In genomic region chr17:28514555-28514954, GRCm38 (mm10) we compare ENCODE assay signal across 28 mouse cellular contexts. TPM values are rescaled to one million over a fixed set of nuclear protein-coding genes. Genes with fewer than 3 reads are reported as not detected.
DNase-seq lines count a peak whose midpoint lies in the region; ATAC-seq and TF ChIP-seq lines count a peak whose summit lies in the region.
"Had no signal": no experiment of that assay in that cellular context is flagged by ENCODE, and none has a peak within 500 bp of the region (broad histone marks: within the 10 kb centered on the region; RNA-seq: fewer than 3 reads in every experiment).

No protein-coding gene starts in this region.

- intact Hi-C loops in heart, adult 2 months (cut with DNase I), result no loop called here
- intact Hi-C loops in heart, postnatal 25 days (cut with DNase I), result no loop called here

- no peak for ATAC-seq in midbrain, embryonic 11.5 days (ENCODE audit: low FRiP score)
- ATAC-seq in midbrain, embryonic 13.5 days, result no peak
- ATAC-seq: CD4-positive, CD25-positive, alpha-beta regulatory T cell, adult 4 months; forebrain, embryonic 14.5 days had no signal

- WGBS in heart, adult 2 months, result 87% methylated on average over 5 of the region's 5 CpGs
- 60% methylated on average over 5 of the region's 5 CpGs for WGBS in midbrain, embryonic 11.5 days
- 60% methylated on average over 5 of the region's 5 CpGs for WGBS in midbrain, embryonic 13.5 days

- no peak for TF ChIP-seq CTCF in heart, adult 2 months (IDR thresholded peaks at IDR 0.05)
- no peak for TF ChIP-seq CTCF in layer of hippocampus, adult 2 months (conservative IDR thresholded peaks at IDR 0.05)

- no peak overlapping the region for H3K4me2 ChIP-seq in midbrain, embryonic 11.5 days
- no peak overlapping the region for H3K4me2 ChIP-seq in midbrain, embryonic 13.5 days (replicated peaks)
- H3K4me2 ChIP-seq: embryonic facial prominence, embryonic 15.5 days; heart, embryonic 15.5 days; limb, embryonic 15.5 days; lung, embryonic 14.5 days; stomach, embryonic 15.5 days had no signal

- peak overlapping the region; percentile 73 for H3K27ac ChIP-seq in heart, adult 2 months
- H3K27ac ChIP-seq in layer of hippocampus, adult 2 months, result peak overlapping the region; percentile 62; the same call in 1 of the 2 replicates
- no peak overlapping the region for H3K27ac ChIP-seq in midbrain, embryonic 11.5 days (ENCODE audit: low read depth, low read length)
- H3K27ac ChIP-seq in midbrain, embryonic 13.5 days, result no peak overlapping the region
- H3K27ac ChIP-seq: limb, embryonic 15.5 days had no signal

- no peak for TF ChIP-seq EP300 in heart, adult 2 months (IDR thresholded peaks at IDR 0.05; ENCODE audit: insufficient read depth, low read depth, low read length)

- no peak overlapping the region for H3K4me3 ChIP-seq in heart, adult 2 months
- no peak overlapping the region for H3K4me3 ChIP-seq in layer of hippocampus, adult 2 months
- H3K4me3 ChIP-seq in midbrain, embryonic 11.5 days (ENCODE audit: low read depth, low read length), result no peak overlapping the region
- no peak overlapping the region for H3K4me3 ChIP-seq in midbrain, embryonic 13.5 days (replicated peaks)
- H3K4me3 ChIP-seq: embryonic facial prominence, embryonic 15.5 days; heart, embryonic 15.5 days; limb, embryonic 15.5 days; stomach, embryonic 15.5 days had no signal

- no peak for DNase-seq in heart, adult 2 months
- no peak for DNase-seq in heart, postnatal 25 days (ENCODE audit: low spot score)
- DNase-seq in layer of hippocampus, adult 2 months (ENCODE audit: low spot score in 2 of 2), result no peak
- no peak for DNase-seq in layer of hippocampus, postnatal 25 days (ENCODE audit: extremely low spot score in 1 of 2, low spot score in 1 of 2)
- peak; percentile 75 for DNase-seq in midbrain, embryonic 11.5 days (ENCODE audit: low spot score, missing footprints)
- DNase-seq in induced T-regulatory cell, adult 2 months (ENCODE audit: low read depth), result peak; percentile 21
- DNase-seq: adrenal gland, postnatal 25 days; cerebellum, adult 11 months; cerebellum, adult 9-11 months; gastrocnemius, postnatal 10 days; left cerebral cortex, postnatal 4 days; thymus, adult 2 months had no signal

- no peaks in the 10 kb centered on the region for H3K79me2 ChIP-seq in heart, adult 2 months (replicated peaks; ENCODE audit: control insufficient read depth, insufficient read depth, low read length)

- no peak; the same call in 1 of the 2 replicates for TF ChIP-seq POLR2A in heart, adult 2 months (IDR thresholded peaks at IDR 0.05; ENCODE audit: insufficient read depth, low read depth, low read length)

- H3K36me3 ChIP-seq in heart, adult 2 months (ENCODE audit: control insufficient read depth, insufficient read depth, low read length), result no peaks in the 10 kb centered on the region; the same call in 1 of the 2 replicates
- H3K36me3 ChIP-seq in midbrain, embryonic 11.5 days (ENCODE audit: control insufficient read depth, insufficient read depth, low read length), result no peaks in the 10 kb centered on the region
- no peaks in the 10 kb centered on the region for H3K36me3 ChIP-seq in midbrain, embryonic 13.5 days
- H3K36me3 ChIP-seq: embryonic facial prominence, embryonic 15.5 days; heart, embryonic 15.5 days; limb, embryonic 15.5 days; stomach, embryonic 15.5 days had no signal

- H3K27me3 ChIP-seq in heart, adult 2 months (ENCODE audit: control insufficient read depth, insufficient read depth, low read length), result no peaks in the 10 kb centered on the region
- peaks cover 18% of the 10 kb centered on the region for H3K27me3 ChIP-seq in midbrain, embryonic 11.5 days (ENCODE audit: control insufficient read depth, insufficient read depth, low read length)
- peaks cover 34% of the 10 kb centered on the region for H3K27me3 ChIP-seq in midbrain, embryonic 13.5 days
- H3K27me3 ChIP-seq: embryonic facial prominence, embryonic 15.5 days; limb, embryonic 15.5 days; stomach, embryonic 15.5 days had no signal

- peaks cover 35% of the 10 kb centered on the region for H3K4me1 ChIP-seq in heart, adult 2 months (ENCODE audit: control insufficient read depth, insufficient read depth, low read length)
- peaks cover 26% of the 10 kb centered on the region for H3K4me1 ChIP-seq in midbrain, embryonic 11.5 days (ENCODE audit: control insufficient read depth, insufficient read depth, low read length)
- peaks cover 30% of the 10 kb centered on the region for H3K4me1 ChIP-seq in midbrain, embryonic 13.5 days (replicated peaks)

- no peak overlapping the region for H3K9ac ChIP-seq in heart, adult 2 months (ENCODE audit: low read depth, low read length)
- H3K9ac ChIP-seq in midbrain, embryonic 11.5 days (ENCODE audit: low read length), result no peak overlapping the region
- no peak overlapping the region for H3K9ac ChIP-seq in midbrain, embryonic 13.5 days (replicated peaks)
- H3K9ac ChIP-seq: embryonic facial prominence, embryonic 15.5 days; heart, embryonic 15.5 days; limb, embryonic 15.5 days; lung, embryonic 14.5 days; stomach, embryonic 15.5 days had no signal

- no peaks in the 10 kb centered on the region for H3K9me3 ChIP-seq in midbrain, embryonic 11.5 days (ENCODE audit: control insufficient read depth, low read length)
- no peaks in the 10 kb centered on the region for H3K9me3 ChIP-seq in midbrain, embryonic 13.5 days
- H3K9me3 ChIP-seq: embryonic facial prominence, embryonic 15.5 days; heart, embryonic 15.5 days; limb, embryonic 15.5 days; stomach, embryonic 15.5 days had no signal

RNA-seq across cellular contexts. Expression of gene Fkbp5, which starts 2.8 kb away (rescaled TPM):
- total RNA-seq in heart, adult 2 months (2021), result 10 to 100 TPM; 63.3 to 70.2 TPM
- 7.8 and 8.5 TPM in 2 replicates for polyA plus RNA-seq in heart, adult 2 months (2012; rRNA removed)
- 10 to 100 TPM; 33.0 to 41.0 TPM for total RNA-seq in heart, postnatal 25 days (2021)
- total RNA-seq in layer of hippocampus, adult 2 months (2021), result 10 to 100 TPM; 80.8 to 90.5 TPM
- 10 to 100 TPM; 62.5 to 85.0 TPM for total RNA-seq in layer of hippocampus, postnatal 25 days (2021)
- 9.8 and 10.9 TPM in 2 replicates for polyA plus RNA-seq in midbrain, embryonic 11.5 days (2014; fragmentation: Nextera tagmentation; extraction: Ambion mirVana)
- 30.0 and 30.9 TPM in 2 replicates for polyA plus RNA-seq in midbrain, embryonic 13.5 days (2015; fragmentation: Nextera tagmentation; extraction: Ambion mirVana)

RNA-seq across cellular contexts. Expression of gene Armc12, which starts 16.1 kb away (rescaled TPM):
- not detected for total RNA-seq in heart, adult 2 months (2021)
- polyA plus RNA-seq in heart, adult 2 months (2012; rRNA removed), result 0.33 and 0.47 TPM in 2 replicates
- not detected for total RNA-seq in heart, postnatal 25 days (2021)
- not detected for total RNA-seq in layer of hippocampus, adult 2 months (2021)
- not detected for total RNA-seq in layer of hippocampus, postnatal 25 days (2021)
- not detected in 2 replicates for polyA plus RNA-seq in midbrain, embryonic 11.5 days (2014; fragmentation: Nextera tagmentation; extraction: Ambion mirVana)
- not detected in 2 replicates for polyA plus RNA-seq in midbrain, embryonic 13.5 days (2015; fragmentation: Nextera tagmentation; extraction: Ambion mirVana)
- total RNA-seq: adrenal gland, postnatal 25 days; common myeloid progenitor, adult 5-6 weeks; gastrocnemius, postnatal 10 days; heart, adult 18-20 months; hematopoietic stem cell, adult 5-6 weeks; left cerebral cortex, adult 18-20 months; left cerebral cortex, postnatal 4 days; midbrain, postnatal 0 days had no signal
- polyA plus RNA-seq: CD4-positive, CD25-positive, alpha-beta regulatory T cell, adult 4 months; embryonic facial prominence, embryonic 15.5 days; forebrain, embryonic 14.5 days; heart, embryonic 15.5 days; kidney, embryonic 14.5 days; limb, embryonic 15.5 days; lung, embryonic 14.5 days; midbrain, postnatal 0 days; neural tube, embryonic 14.5 days; stomach, embryonic 15.5 days; urinary bladder, adult 2 months had no signal

RNA-seq across cellular contexts. Expression of gene Clpsl2, which starts 34.7 kb away (rescaled TPM):
- not detected for total RNA-seq in heart, adult 2 months (2021)
- polyA plus RNA-seq in heart, adult 2 months (2012; rRNA removed), result not detected in 2 replicates
- total RNA-seq in heart, postnatal 25 days (2021), result not detected
- total RNA-seq in layer of hippocampus, adult 2 months (2021), result not detected
- not detected for total RNA-seq in layer of hippocampus, postnatal 25 days (2021)
- polyA plus RNA-seq in midbrain, embryonic 11.5 days (2014; fragmentation: Nextera tagmentation; extraction: Ambion mirVana), result not detected in 2 replicates
- not detected in 2 replicates for polyA plus RNA-seq in midbrain, embryonic 13.5 days (2015; fragmentation: Nextera tagmentation; extraction: Ambion mirVana)
- total RNA-seq: adrenal gland, postnatal 25 days; common myeloid progenitor, adult 5-6 weeks; gastrocnemius, postnatal 10 days; heart, adult 18-20 months; hematopoietic stem cell, adult 5-6 weeks; left cerebral cortex, adult 18-20 months; left cerebral cortex, postnatal 4 days; midbrain, postnatal 0 days had no signal
- polyA plus RNA-seq: CD4-positive, CD25-positive, alpha-beta regulatory T cell, adult 4 months; embryonic facial prominence, embryonic 15.5 days; forebrain, embryonic 14.5 days; heart, embryonic 15.5 days; kidney, embryonic 14.5 days; limb, embryonic 15.5 days; lung, embryonic 14.5 days; midbrain, postnatal 0 days; neural tube, embryonic 14.5 days; stomach, embryonic 15.5 days; thymus, adult 2 months; urinary bladder, adult 2 months had no signal

RNA-seq across cellular contexts. Expression of gene Clps, which starts 46.0 kb away (rescaled TPM):
- total RNA-seq in heart, adult 2 months (2021), result not detected
- 0.90 and 2.0 TPM in 2 replicates for polyA plus RNA-seq in heart, adult 2 months (2012; rRNA removed)
- total RNA-seq in heart, postnatal 25 days (2021), result not detected
- total RNA-seq in layer of hippocampus, adult 2 months (2021), result not detected
- not detected for total RNA-seq in layer of hippocampus, postnatal 25 days (2021)
- not detected in 2 replicates for polyA plus RNA-seq in midbrain, embryonic 11.5 days (2014; fragmentation: Nextera tagmentation; extraction: Ambion mirVana)
- 0.66 and 0.71 TPM in 2 replicates for polyA plus RNA-seq in midbrain, embryonic 13.5 days (2015; fragmentation: Nextera tagmentation; extraction: Ambion mirVana)
- total RNA-seq: adrenal gland, postnatal 25 days; common myeloid progenitor, adult 5-6 weeks; gastrocnemius, postnatal 10 days; heart, adult 18-20 months; hematopoietic stem cell, adult 5-6 weeks; left cerebral cortex, adult 18-20 months; left cerebral cortex, postnatal 4 days; midbrain, postnatal 0 days had no signal
- polyA plus RNA-seq: CD4-positive, CD25-positive, alpha-beta regulatory T cell, adult 4 months; embryonic facial prominence, embryonic 15.5 days; forebrain, embryonic 14.5 days; kidney, embryonic 14.5 days; midbrain, postnatal 0 days; neural tube, embryonic 14.5 days had no signal

Comparison
In these comparisons a context has a peak if more than half of its experiments do, and no peak if none do; other contexts are left out.
1. DNase-seq: peak in midbrain, embryonic 11.5 days (single experiment) and induced T-regulatory cell, adult 2 months (single experiment); none in heart, adult 2 months (0 of 2), heart, postnatal 25 days (single experiment), layer of hippocampus, adult 2 months (0 of 2) and layer of hippocampus, postnatal 25 days (0 of 2).
2. H3K27ac ChIP-seq: peak in heart, adult 2 months (single experiment) and layer of hippocampus, adult 2 months (single experiment); none in midbrain, embryonic 11.5 days (single experiment) and midbrain, embryonic 13.5 days (single experiment).